Mouse (Mus musculus) hindbrain, postnatal 0 days (tissue): ENCODE measurements around the gene Thoc7. TPM values are rescaled to one million over a fixed set of nuclear protein-coding genes. Genes with fewer than 3 reads are reported as not detected.

Experiments used
- ATAC-seq: fragments of 200-750 bp; cut with Nextera tagmentation; 2 replicates; pipeline ENCODE4 v1.8.0; 2017; ENCODE audit warnings: mild to moderate bottlenecking, moderate TSS enrichment, moderate library complexity
- DNase-seq: peaks from one replicate; pipeline ENCODE4 v3.0.0-alpha.2; 2015; ENCODE audit warnings: low spot score
- H3K27ac ChIP-seq: fragments of 300-500 bp; sonication (generic); 2 replicates; pipeline ENCODE4 v1.5.1; 2014; ENCODE audit warnings: mild to moderate bottlenecking
- H3K27me3 ChIP-seq: fragments of 300-500 bp; sonication (generic); 2 replicates; pipeline ENCODE4 v1.6.1; 2014; ENCODE audit warnings: low read length, mixed read lengths; ENCODE audit not compliant: insufficient read depth
- H3K36me3 ChIP-seq: fragments of 300-500 bp; sonication (generic); 2 replicates; pipeline ENCODE4 v1.6.1; 2014; ENCODE audit warnings: low read length, mixed read lengths; ENCODE audit not compliant: insufficient read depth
- H3K4me1 ChIP-seq: fragments of 300-500 bp; sonication (generic); 2 replicates; pipeline ENCODE4 v1.6.1; 2014; ENCODE audit warnings: antibody characterized with exemption, low read length, mixed read lengths; ENCODE audit not compliant: insufficient read depth
- H3K4me2 ChIP-seq: fragments of 300-500 bp; sonication (generic); 2 replicates; pipeline ENCODE4 v1.6.1; 2014; ENCODE audit warnings: low read depth, mild to moderate bottlenecking, low read length, moderate library complexity, mixed read lengths
- H3K4me3 ChIP-seq: fragments of 300-500 bp; sonication (generic); 2 replicates; pipeline ENCODE4 v1.5.1; 2014; ENCODE audit warnings: low read length
- H3K9ac ChIP-seq: fragments of 300-500 bp; sonication (generic); replicated peaks from 2 replicates; pipeline ENCODE4 v1.6.1; 2014; ENCODE audit warnings: mild to moderate bottlenecking, low read length, moderate library complexity, mixed read lengths
- H3K9me3 ChIP-seq: fragments of 300-500 bp; sonication (generic); 2 replicates; pipeline ENCODE4 v1.6.1; 2016; ENCODE audit warnings: low read length, mixed read lengths
- CTCF ChIP-seq: IDR thresholded peaks from 2 replicates; pipeline ENCODE4 v1.5.1; 2016; ENCODE audit warnings: antibody characterized with exemption, control low read depth, low read depth
- WGBS: fragments of 180-500 bp; shearing (Covaris S2); extraction: QIAGEN DNeasy Blood & Tissue Kit; methylation state at CpG from one replicate; pipeline ENCODE4 v1.1.7; 2014; 5-methylcytosine and 5-hydroxymethylcytosine counted together
- polyA plus RNA-seq: library from polyadenylated mRNA; unstranded; fragments of >200 nt; fragmentation: Nextera tagmentation; extraction: Ambion mirVana; gene quantifications from 2 replicates; pipeline ENCODE4 v1.2.1, GENCODE M21; 2015
- total RNA-seq: library from RNA; depleted of rRNA; stranded (reverse); fragments of >200 nt; gene quantifications from 2 replicates; pipeline ENCODE4 v1.2.3, GENCODE M21; 2014; rRNA removed

Gene Thoc7
- total RNA-seq (38.1 and 46.5 TPM in 2 replicates), polyA plus RNA-seq (211 and 226 TPM in 2 replicates)

- H3K4me1 ChIP-seq = peaks cover 13% of the 10 kb centered on the region; the same call in 1 of the 2 replicates
- no peak for TF ChIP-seq CTCF
- H3K9ac ChIP-seq = peak within 1 kb of the TSS; percentile 99
- peak within 1 kb of the TSS; percentile 87 for H3K27ac ChIP-seq
- WGBS = 3% methylated on average over 37 of the region's 56 CpGs
- peak; percentile 68 for ATAC-seq
- peak within 1 kb of the TSS; percentile 68 for H3K4me2 ChIP-seq
- no peaks in the 10 kb centered on the region for H3K36me3 ChIP-seq
- H3K4me3 ChIP-seq = peak within 1 kb of the TSS; percentile 96
- H3K27me3 ChIP-seq = no peaks in the 10 kb centered on the region
- H3K9me3 ChIP-seq = no peaks in the 10 kb centered on the region
- peak; percentile 30 for DNase-seq
Observed at GRCm38 (mm10) chr14:13961401-13962112, at the start of gene Thoc7, which contains the start of gene Atxn7. Gene Thoc7, minus strand, starts transcription at chr14:13961852. Gene Atxn7, plus strand, starts transcription at chr14:13961440.

GRCm38 (mm10) chr14:14009712-14010111 lies 48.1 kb upstream of the Thoc7 start:
- H3K4me1 ChIP-seq = no peaks in the 10 kb centered on the region; the same call in 1 of the 2 replicates
- no peaks in the 10 kb centered on the region for H3K36me3 ChIP-seq
- no peak overlapping the region for H3K4me2 ChIP-seq
- 82% methylated on average over 6 of the region's 6 CpGs for WGBS
- H3K27ac ChIP-seq = no peak overlapping the region
- ATAC-seq = no peak
- TF ChIP-seq CTCF = no peak
- DNase-seq = no peak
- H3K4me3 ChIP-seq = no peak overlapping the region
- H3K27me3 ChIP-seq = no peaks in the 10 kb centered on the region
- H3K9me3 ChIP-seq = no peaks in the 10 kb centered on the region
- H3K9ac ChIP-seq = no peak overlapping the region

- H3K9ac ChIP-seq = no peak overlapping the region
- WGBS = 96% methylated on average over 7 of the region's 7 CpGs
- DNase-seq (no peak), ATAC-seq (no peak)
- no peaks in the 10 kb centered on the region for H3K27me3 ChIP-seq
- no peaks in the 10 kb centered on the region for H3K4me1 ChIP-seq
- no peak overlapping the region for H3K4me3 ChIP-seq
- no peaks in the 10 kb centered on the region for H3K36me3 ChIP-seq
- H3K9me3 ChIP-seq = no peaks in the 10 kb centered on the region
- no peak overlapping the region for H3K27ac ChIP-seq
- no peak overlapping the region for H3K4me2 ChIP-seq
- no peak for TF ChIP-seq CTCF
Observed at GRCm38 (mm10) chr14:14002771-14003170, 41.1 kb upstream of the Thoc7 start.

GRCm38 (mm10) chr14:13995206-13996097 lies 33.8 kb upstream of the Thoc7 start:
- 70% methylated on average over 9 of the region's 9 CpGs for WGBS
- Histone ChIP-seq H3K27me3 (no peaks in the 10 kb centered on the region), H3K4me2 (no peak overlapping the region), H3K36me3 (no peaks in the 10 kb centered on the region), H3K9ac (no peak overlapping the region), H3K9me3 (no peaks in the 10 kb centered on the region), H3K27ac (no peak overlapping the region), H3K4me3 (no peak overlapping the region), H3K4me1 (no peaks in the 10 kb centered on the region)
- DNase-seq = peak; percentile 18
- peak; percentile 40 for TF ChIP-seq CTCF
- ATAC-seq = 0 out of 2 replicates have a peak, but pooled peaks have one; percentile 43

GRCm38 (mm10) chr14:13990741-13991140 lies 29.1 kb upstream of the Thoc7 start:
- Histone ChIP-seq H3K9me3 (no peaks in the 10 kb centered on the region), H3K36me3 (no peaks in the 10 kb centered on the region), H3K4me3 (no peak overlapping the region), H3K4me1 (no peaks in the 10 kb centered on the region), H3K9ac (no peak overlapping the region), H3K4me2 (no peak overlapping the region), H3K27ac (no peak overlapping the region), H3K27me3 (no peaks in the 10 kb centered on the region)
- no peak for TF ChIP-seq CTCF
- 90% methylated on average over 3 of the region's 3 CpGs for WGBS
- no peak for DNase-seq
- no peak for ATAC-seq

- ATAC-seq (peak; percentile 66; the same call in 1 of the 2 replicates), DNase-seq (peak; percentile 21)
- peak; percentile 30 for TF ChIP-seq CTCF
- no peak overlapping the region for H3K4me3 ChIP-seq
- H3K27me3 ChIP-seq = no peaks in the 10 kb centered on the region
- H3K36me3 ChIP-seq = no peaks in the 10 kb centered on the region
- no peaks in the 10 kb centered on the region for H3K4me1 ChIP-seq
- WGBS = 65% methylated on average over 2 of the region's 2 CpGs
- H3K4me2 ChIP-seq = no peak overlapping the region
- no peak overlapping the region for H3K27ac ChIP-seq
- H3K9me3 ChIP-seq = no peaks in the 10 kb centered on the region
- H3K9ac ChIP-seq = no peak overlapping the region
Observed at GRCm38 (mm10) chr14:13988397-13988796, 26.7 kb upstream of the Thoc7 start.
